ENCODE assay signal across 14 mouse cellular contexts in the genomic region with DNA sequence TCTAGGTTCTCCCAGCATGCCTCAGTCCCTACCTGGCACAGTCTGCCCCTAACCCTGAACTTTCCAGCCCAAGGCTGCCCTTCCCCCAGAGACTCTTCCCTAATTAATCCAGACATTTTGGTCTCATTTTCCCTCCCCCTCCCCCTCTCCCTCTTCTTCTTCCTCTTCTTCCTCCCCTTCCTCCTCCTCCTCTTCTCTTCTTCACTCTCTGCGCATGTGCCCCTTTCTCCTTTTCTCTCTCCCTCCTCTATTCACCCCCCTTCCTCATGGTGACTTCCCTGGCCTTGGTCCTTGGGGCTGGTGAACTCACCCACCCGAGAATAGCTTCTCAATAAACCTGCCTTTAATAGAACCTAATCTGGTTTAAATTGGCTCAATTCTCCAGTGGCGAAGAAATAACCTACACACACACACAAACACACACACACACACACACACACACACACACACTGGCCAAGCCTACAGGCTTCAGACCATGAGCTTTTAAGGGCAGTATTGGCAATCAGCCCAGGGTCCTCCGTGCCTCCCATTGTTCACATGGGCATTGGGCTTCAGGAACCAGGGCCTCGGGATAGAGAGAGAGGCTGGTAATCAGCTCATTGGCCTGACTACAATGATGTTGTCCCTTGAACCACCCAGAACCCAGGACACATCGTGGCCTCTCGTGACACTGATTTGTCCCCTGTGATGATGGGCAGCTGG.
A peak's percentile ranks its signal among the peaks of the same experiment; 100 is the strongest.
DNase-seq lines count a peak whose midpoint lies in the region; ATAC-seq and TF ChIP-seq lines count a peak whose summit lies in the region.
"Had no signal": no experiment of that assay in that cellular context is flagged by ENCODE, and none has a peak within 500 bp of the region (broad histone marks: within the 10 kb centered on the region; RNA-seq: fewer than 3 reads in every experiment).

No protein-coding gene starts in this region.

- no peaks in the 10 kb centered on the region for H3K9me3 ChIP-seq in heart, embryonic 13.5 days
- H3K9me3 ChIP-seq in neural tube, embryonic 13.5 days: no peaks in the 10 kb centered on the region
- H3K9me3 ChIP-seq in limb, embryonic 14.5 days (ENCODE audit: control insufficient read depth, low read length): no peaks in the 10 kb centered on the region
- H3K9me3 ChIP-seq: limb, embryonic 13.5 days had no signal

- H3K36me3 ChIP-seq in heart, embryonic 13.5 days: no peaks in the 10 kb centered on the region
- no peaks in the 10 kb centered on the region for H3K36me3 ChIP-seq in neural tube, embryonic 13.5 days
- no peaks in the 10 kb centered on the region; the same call in 1 of the 2 replicates for H3K36me3 ChIP-seq in limb, embryonic 14.5 days (ENCODE audit: control insufficient read depth, insufficient read depth, low read length)

- no peak overlapping the region for H3K4me2 ChIP-seq in heart, embryonic 13.5 days
- no peak overlapping the region for H3K4me2 ChIP-seq in neural tube, embryonic 13.5 days
- H3K4me2 ChIP-seq in limb, embryonic 14.5 days (replicated peaks; ENCODE audit: low read depth, low read length, severe bottlenecking): no peak overlapping the region
- H3K4me2 ChIP-seq: limb, embryonic 13.5 days had no signal

- 60% methylated on average over 7 of the region's 7 CpGs for WGBS in heart, embryonic 13.5 days
- 41% methylated on average over 7 of the region's 7 CpGs for WGBS in neural tube, embryonic 13.5 days
- WGBS in limb, embryonic 14.5 days: 56% methylated on average over 7 of the region's 7 CpGs

- H3K9ac ChIP-seq in heart, embryonic 13.5 days: peak overlapping the region; percentile 47
- H3K9ac ChIP-seq in neural tube, embryonic 13.5 days: 0 out of 2 replicates have a peak overlapping the region, but pooled peaks have one; percentile 26
- no peak overlapping the region for H3K9ac ChIP-seq in limb, embryonic 14.5 days (ENCODE audit: low read depth, low read length, severe bottlenecking)
- H3K9ac ChIP-seq: limb, embryonic 13.5 days had no signal

- peaks cover 63% of the 10 kb centered on the region for H3K4me1 ChIP-seq in heart, embryonic 13.5 days
- H3K4me1 ChIP-seq in neural tube, embryonic 13.5 days (replicated peaks): peaks cover 90% of the 10 kb centered on the region
- H3K4me1 ChIP-seq in limb, embryonic 14.5 days (ENCODE audit: control insufficient read depth, insufficient read depth, low read length): peaks cover 24% of the 10 kb centered on the region

- H3K27me3 ChIP-seq in heart, embryonic 13.5 days (replicated peaks): peaks cover 3% of the 10 kb centered on the region; the same call in 1 of the 2 replicates
- H3K27me3 ChIP-seq in neural tube, embryonic 13.5 days: no peaks in the 10 kb centered on the region
- H3K27me3 ChIP-seq in limb, embryonic 14.5 days (ENCODE audit: control insufficient read depth, insufficient read depth, low read length): no peaks in the 10 kb centered on the region
- H3K27me3 ChIP-seq: limb, embryonic 13.5 days had no signal

- no peak for ATAC-seq in heart, embryonic 13.5 days (ENCODE audit: extremely low read depth, insufficient number of reproducible peaks, low FRiP score, low TSS enrichment)
- ATAC-seq in neural tube, embryonic 13.5 days (ENCODE audit: low read depth): no peak
- ATAC-seq in limb, embryonic 14.5 days (ENCODE audit: low FRiP score, low read depth): no peak
- ATAC-seq: intestine, postnatal 0 days had no signal

- intact Hi-C loops in heart, postnatal 25 days (cut with DNase I): no loop called here

- no peak for TF ChIP-seq POLR2A in limb, embryonic 14.5 days (IDR thresholded peaks at IDR 0.05; ENCODE audit: borderline replicate concordance, extremely low read depth, insufficient read depth, insufficient read length)

- no peak for DNase-seq in heart, postnatal 25 days (ENCODE audit: low spot score)
- DNase-seq in neural tube, embryonic 10.5 days (ENCODE audit: extremely low spot score, low spot score): no peak
- DNase-seq in limb, embryonic 14.5 days (ENCODE audit: low spot score): peak; percentile 42
- no peak for DNase-seq in testis, postnatal 14 days (ENCODE audit: low spot score)
- DNase-seq in frontal cortex, postnatal 36 days (ENCODE audit: low spot score in 2 of 2): no peak
- DNase-seq in right cerebral cortex, postnatal 10 days (ENCODE audit: low spot score in 2 of 2): no peak
- DNase-seq: cerebellum, postnatal 14 days; layer of hippocampus, adult 9-11 months; thymus, postnatal 25 days had no signal

- H3K27ac ChIP-seq in heart, embryonic 13.5 days (replicated peaks): no peak overlapping the region
- H3K27ac ChIP-seq in neural tube, embryonic 13.5 days (replicated peaks): peak overlapping the region; percentile 80
- H3K27ac ChIP-seq in limb, embryonic 14.5 days (replicated peaks; ENCODE audit: low read depth, low read length): no peak overlapping the region
- H3K27ac ChIP-seq: limb, embryonic 13.5 days had no signal

- no peak overlapping the region for H3K4me3 ChIP-seq in heart, embryonic 13.5 days
- no peak overlapping the region for H3K4me3 ChIP-seq in neural tube, embryonic 13.5 days
- H3K4me3 ChIP-seq in limb, embryonic 14.5 days (replicated peaks; ENCODE audit: low read length): no peak overlapping the region
- H3K4me3 ChIP-seq: erythroblast, embryonic 14.5 days; limb, embryonic 13.5 days had no signal
